Mouse (Mus musculus) bone marrow, adult 2 months (tissue): ENCODE measurements at regions not wholly inside any gene's neighbourhood (a gene's known extent, or its start where the extent isn't known, plus 50 kb on each side); places are given as distances from the start of the nearest gene placed in this dataset.

Source experiments
- H3K27ac ChIP-seq: fragments of 200-500 bp; 2 replicates; pipeline ENCODE4 v1.5.1; 2012; ENCODE audit warnings: low read depth, mild to moderate bottlenecking, control low read depth, inconsistent platforms, low read length; ENCODE audit not compliant: control insufficient read depth, poor library complexity, insufficient read depth
- H3K4me1 ChIP-seq: fragments of 200-500 bp; 2 replicates; pipeline ENCODE4 v1.6.1; 2011; ENCODE audit warnings: low read length; ENCODE audit not compliant: control insufficient read depth, insufficient read depth
- H3K4me3 ChIP-seq: fragments of 200-500 bp; replicated peaks from 2 replicates; pipeline ENCODE3; 2011; ENCODE audit warnings: mild to moderate bottlenecking, low read depth, low read length, control low read depth; ENCODE audit not compliant: control insufficient read depth
- CTCF ChIP-seq: fragments of 200-500 bp; IDR thresholded peaks from 2 replicates; pipeline ENCODE4 v1.5.1; 2011; ENCODE audit warnings: low read length, control low read depth; ENCODE audit not compliant: control insufficient read depth, insufficient read depth
- POLR2A ChIP-seq: fragments of 200-500 bp; IDR thresholded peaks from 2 replicates; pipeline ENCODE4 v1.6.1; 2011; ENCODE audit warnings: low read depth, mild to moderate bottlenecking, control low read depth, low read length, borderline replicate concordance; ENCODE audit not compliant: control insufficient read depth
- WGBS: fragments of 180-500 bp; shearing (Covaris S2); methylation state at CpG from one replicate; pipeline ENCODE4 v1.1.7; 2018; 5-methylcytosine and 5-hydroxymethylcytosine counted together

DNA sequence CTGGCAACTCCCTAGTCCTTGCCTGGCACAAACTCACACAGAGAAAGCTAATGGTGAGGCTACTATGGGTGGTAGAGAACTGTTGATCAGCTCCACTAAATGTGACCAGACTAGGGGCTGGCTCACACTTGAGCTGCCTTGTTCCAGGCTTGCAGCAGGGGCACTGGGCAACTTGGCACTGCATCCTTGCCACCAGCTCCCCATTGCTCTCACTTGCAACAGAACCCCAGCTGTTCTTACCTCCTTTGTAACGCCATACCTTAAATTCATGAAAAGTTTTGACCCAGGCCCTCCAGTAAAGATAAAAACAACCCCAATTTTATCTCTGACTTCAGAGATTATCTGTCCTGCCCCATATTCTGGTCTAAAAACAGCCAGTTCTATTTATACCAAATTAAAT lies 328.7 kb downstream of the Diras2 start:
- TF ChIP-seq CTCF (no peak), POLR2A (no peak)
- 66% methylated on average over 1 of the region's 1 CpGs for WGBS

GRCm38 (mm10) chr13:52205951-52206350 lies 325.1 kb downstream of the Diras2 start:
- TF ChIP-seq CTCF (no peak), POLR2A (no peak)
- no peak overlapping the region for H3K27ac ChIP-seq
- WGBS, result 67% methylated on average over 4 of the region's 4 CpGs
- no peak overlapping the region for H3K4me3 ChIP-seq
- H3K4me1 ChIP-seq, result no peaks in the 10 kb centered on the region; the same call in 1 of the 2 replicates

More for the DNA sequence above, 328.7 kb downstream of the Diras2 start:
- no peaks in the 10 kb centered on the region for H3K4me1 ChIP-seq
- H3K27ac ChIP-seq, result no peak overlapping the region
- no peak overlapping the region for H3K4me3 ChIP-seq

DNA sequence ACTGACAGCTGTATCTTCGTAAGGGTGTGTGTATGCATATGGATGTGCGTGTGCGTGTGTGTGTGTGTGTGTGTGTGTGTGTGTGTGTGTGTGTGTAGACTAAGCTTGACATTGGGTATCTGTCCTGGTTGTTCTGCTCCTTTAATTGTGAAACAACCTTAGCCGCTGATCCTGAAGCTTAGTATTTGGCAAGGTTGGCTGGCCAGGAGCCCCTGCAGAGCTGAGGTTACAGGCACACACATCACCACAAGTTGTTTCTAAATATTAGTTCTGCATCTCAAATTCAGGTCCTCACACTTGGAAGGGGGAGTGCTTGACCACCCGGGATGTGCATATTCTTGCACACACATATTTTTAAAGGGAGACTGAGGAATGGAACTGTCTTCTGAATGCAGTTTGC lies 314.7 kb downstream of the Diras2 start:
- whole genome bisulfite sequencing, result 79% methylated on average over 5 of the region's 5 CpGs
- H3K4me1 ChIP-seq, result no peaks in the 10 kb centered on the region
- no peak overlapping the region for H3K4me3 ChIP-seq
- H3K27ac ChIP-seq, result no peak overlapping the region
- TF ChIP-seq POLR2A (no peak), CTCF (no peak)

DNA sequence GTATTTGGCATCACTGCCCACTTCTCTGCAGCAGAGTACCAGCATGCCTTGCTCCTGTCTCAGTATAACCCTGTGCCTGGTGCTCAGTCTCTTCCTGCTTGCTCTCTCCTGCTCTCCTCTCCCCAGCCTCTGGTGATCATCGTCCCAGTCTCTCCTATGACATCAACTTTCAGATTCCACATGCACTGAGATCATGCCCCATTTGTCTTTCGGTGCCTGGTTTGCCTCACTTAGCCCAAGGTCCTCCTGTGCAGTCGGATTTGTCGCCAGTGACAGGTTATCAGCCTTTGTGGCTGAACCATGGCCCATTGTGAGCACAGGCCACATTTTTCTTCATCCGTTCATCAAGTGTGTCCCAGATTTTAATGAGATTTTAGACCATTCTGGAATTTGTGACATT lies 314.0 kb downstream of the Diras2 start:
- H3K4me1 ChIP-seq, result no peaks in the 10 kb centered on the region
- TF ChIP-seq CTCF, result no peak
- TF ChIP-seq POLR2A, result no peak
- no peak overlapping the region for H3K4me3 ChIP-seq
- 79% methylated on average over 5 of the region's 5 CpGs for WGBS
- H3K27ac ChIP-seq, result no peak overlapping the region

DNA sequence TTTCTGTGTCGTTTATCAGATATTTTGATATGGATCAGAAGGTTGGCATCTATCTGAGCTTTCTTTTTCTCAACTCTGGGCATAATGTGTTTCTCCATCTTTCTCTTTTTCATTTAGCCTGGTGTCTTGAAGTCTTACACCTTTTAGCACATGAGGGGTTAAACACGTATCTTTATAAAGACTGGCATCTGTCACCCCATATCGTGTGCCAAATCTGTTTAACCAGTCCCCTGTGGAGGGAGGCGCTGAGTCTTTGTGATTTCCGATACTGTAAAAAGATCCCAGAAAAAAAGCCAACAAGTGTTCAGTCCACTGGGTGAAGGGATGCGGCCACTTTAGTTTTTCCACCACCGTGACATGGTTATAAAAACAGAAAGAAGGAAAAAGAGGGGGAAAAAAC lies 313.3 kb downstream of the Diras2 start:
- Histone ChIP-seq H3K4me1 (no peaks in the 10 kb centered on the region), H3K4me3 (no peak overlapping the region), H3K27ac (no peak overlapping the region)
- TF ChIP-seq CTCF (no peak), POLR2A (no peak)
- 79% methylated on average over 7 of the region's 7 CpGs for WGBS

GRCm38 (mm10) chr13:52222315-52223097 lies 308.6 kb downstream of the Diras2 start:
- Histone ChIP-seq H3K4me1 (peaks cover 1% of the 10 kb centered on the region; the same call in 1 of the 2 replicates), H3K27ac (no peak overlapping the region), H3K4me3 (no peak overlapping the region)
- 72% methylated on average over 11 of the region's 11 CpGs for WGBS
- no peak for TF ChIP-seq CTCF
- TF ChIP-seq POLR2A, result no peak

- TF ChIP-seq CTCF, result 0 out of 2 replicates have a peak, but pooled peaks have one; percentile 19
- no peak for TF ChIP-seq POLR2A
- H3K4me1 ChIP-seq, result peaks cover 1% of the 10 kb centered on the region; the same call in 1 of the 2 replicates
- H3K27ac ChIP-seq, result no peak overlapping the region
- 64% methylated on average over 6 of the region's 6 CpGs for WGBS
- no peak overlapping the region for H3K4me3 ChIP-seq
Observed at GRCm38 (mm10) chr13:52223098-52223962, 307.7 kb downstream of the Diras2 start.

- Histone ChIP-seq H3K4me3 (no peak overlapping the region), H3K27ac (no peak overlapping the region), H3K4me1 (no peaks in the 10 kb centered on the region)
- 74% methylated on average over 5 of the region's 5 CpGs for WGBS
- TF ChIP-seq CTCF (no peak), POLR2A (no peak)
Observed at GRCm38 (mm10) chr13:52233971-52234370, 297.1 kb downstream of the Diras2 start.
